Mouse (Mus musculus) midbrain, embryonic 15.5 days (tissue): ENCODE measurements around the gene Tshb. TPM values are rescaled to one million over a fixed set of nuclear protein-coding genes. Genes with fewer than 3 reads are reported as not detected.
A peak's percentile ranks its signal among the peaks of the same experiment; 100 is the strongest.

ENCODE experiments used
- ATAC-seq: fragments of 200-750 bp; cut with Nextera tagmentation; replicated peaks from 2 replicates; pipeline ENCODE4 v1.8.0; 2017; ENCODE audit warnings: moderate TSS enrichment
- H3K27ac ChIP-seq: fragments of 300-500 bp; sonication (generic); 2 replicates; pipeline ENCODE4 v1.5.1; 2015; ENCODE audit warnings: mild to moderate bottlenecking, inconsistent platforms
- H3K27me3 ChIP-seq: fragments of 300-500 bp; sonication (generic); replicated peaks from 2 replicates; pipeline ENCODE4 v1.6.1; 2015; ENCODE audit warnings: inconsistent platforms
- H3K36me3 ChIP-seq: fragments of 300-500 bp; sonication (generic); replicated peaks from 2 replicates; pipeline ENCODE4 v1.6.1; 2015; ENCODE audit warnings: inconsistent platforms
- H3K4me1 ChIP-seq: fragments of 300-500 bp; sonication (generic); 2 replicates; pipeline ENCODE4 v1.6.1; 2015; ENCODE audit warnings: inconsistent platforms
- H3K4me2 ChIP-seq: fragments of 300-500 bp; sonication (generic); 2 replicates; pipeline ENCODE4 v1.6.1; 2015; ENCODE audit warnings: inconsistent platforms, mild to moderate bottlenecking, moderate library complexity
- H3K4me3 ChIP-seq: fragments of 300-500 bp; sonication (generic); 2 replicates; pipeline ENCODE4 v1.5.1; 2015; ENCODE audit warnings: mild to moderate bottlenecking, inconsistent platforms
- H3K9ac ChIP-seq: fragments of 300-500 bp; sonication (generic); 2 replicates; pipeline ENCODE4 v1.6.1; 2015; ENCODE audit warnings: mild to moderate bottlenecking, inconsistent platforms
- H3K9me3 ChIP-seq: fragments of 300-500 bp; sonication (generic); 2 replicates; pipeline ENCODE4 v1.6.1; 2016; ENCODE audit warnings: inconsistent platforms
- WGBS: fragments of 180-500 bp; shearing (Covaris S2); methylation state at CpG from one replicate; pipeline ENCODE4 v1.1.7; 2015; ENCODE audit warnings: mixed read lengths; 5-methylcytosine and 5-hydroxymethylcytosine counted together
- polyA plus RNA-seq: library from polyadenylated mRNA; unstranded; fragments of >200 nt; fragmentation: Nextera tagmentation; extraction: Ambion mirVana; gene quantifications from 2 replicates; pipeline ENCODE4 v1.2.1, GENCODE M21; 2015

Gene Tshb
- 0.73 and 0.81 TPM in 2 replicates for polyA plus RNA-seq

DNA sequence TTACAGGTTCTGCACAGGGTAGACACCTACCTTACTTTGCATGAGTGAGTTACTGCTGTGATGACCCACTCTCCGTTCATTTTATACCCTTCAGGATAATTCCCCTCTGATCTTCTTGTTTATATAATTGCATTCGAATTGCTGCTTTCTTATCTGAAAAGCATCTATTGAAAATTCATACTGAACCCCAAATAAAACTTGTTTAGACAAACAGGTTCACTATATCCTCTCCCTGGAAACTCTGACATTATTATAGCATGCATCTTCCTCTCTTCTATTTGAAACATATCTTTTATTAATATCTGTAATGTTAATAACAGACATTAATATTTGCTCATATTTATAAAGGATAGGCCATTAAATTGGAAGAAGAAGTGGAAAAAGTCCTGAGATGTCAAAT is at the start of gene Tshb:
Gene Tshb (minus strand): TSS at position 101 of the 400 bp plus-strand sequence.
- ATAC-seq = no peak
- no peaks in the 10 kb centered on the region for H3K27me3 ChIP-seq
- no peaks in the 10 kb centered on the region for H3K9me3 ChIP-seq
- no peak within 1 kb of the TSS for H3K27ac ChIP-seq
- 79% methylated on average over 2 of the region's 2 CpGs for WGBS
- no peaks in the 10 kb centered on the region for H3K36me3 ChIP-seq
- no peak within 1 kb of the TSS for H3K4me2 ChIP-seq
- no peak within 1 kb of the TSS for H3K4me3 ChIP-seq
- no peak within 1 kb of the TSS for H3K9ac ChIP-seq
- no peaks in the 10 kb centered on the region for H3K4me1 ChIP-seq

DNA sequence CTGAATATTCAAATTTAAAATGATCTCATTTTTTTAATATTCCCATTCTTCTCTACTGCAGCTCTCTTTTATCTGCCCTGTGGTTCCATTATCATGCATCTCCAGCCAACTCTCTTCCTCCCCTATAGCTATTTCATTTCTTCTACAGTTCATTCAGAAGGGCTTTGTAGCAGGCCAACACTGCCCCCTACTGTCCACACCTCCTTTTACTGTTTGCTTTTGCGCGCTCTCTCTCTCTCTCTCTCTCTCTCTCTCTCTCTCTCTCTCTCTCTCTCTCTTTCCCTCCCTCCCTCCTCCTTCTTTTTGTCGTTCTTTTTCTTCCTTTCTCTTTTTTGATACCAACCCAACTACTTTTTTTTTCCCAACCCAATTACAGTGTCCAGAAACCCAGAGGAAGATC is 21.4 kb upstream of the Tshb start:
- no peak overlapping the region for H3K4me2 ChIP-seq
- WGBS = 4% methylated on average over 3 of the region's 3 CpGs
- no peak overlapping the region for H3K9ac ChIP-seq
- no peak overlapping the region for H3K27ac ChIP-seq
- H3K9me3 ChIP-seq = no peaks in the 10 kb centered on the region
- H3K4me3 ChIP-seq = no peak overlapping the region
- no peaks in the 10 kb centered on the region for H3K4me1 ChIP-seq
- H3K36me3 ChIP-seq = no peaks in the 10 kb centered on the region
- no peaks in the 10 kb centered on the region for H3K27me3 ChIP-seq
- no peak for ATAC-seq

DNA sequence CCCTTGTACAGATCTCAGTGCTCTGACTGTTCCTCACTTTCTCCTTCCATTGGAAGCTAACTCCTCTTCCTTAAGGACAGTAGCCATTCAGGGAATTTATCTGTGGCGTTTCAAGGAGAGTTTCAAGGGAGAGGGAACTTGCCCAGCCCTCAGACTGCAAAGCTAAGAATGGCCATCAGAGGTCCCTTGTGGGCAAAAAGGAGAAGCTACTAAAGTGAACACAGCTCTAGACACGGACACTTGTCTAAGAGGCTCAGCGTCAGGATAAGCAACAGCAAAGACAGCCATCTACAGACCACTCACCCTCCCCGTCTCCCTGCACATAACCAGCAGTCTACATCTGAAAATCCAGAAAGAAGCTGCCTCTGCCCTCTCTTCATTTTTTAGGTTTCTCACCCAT is 4.9 kb upstream of the Tshb start:
- 34% methylated on average over 4 of the region's 4 CpGs for WGBS

DNA sequence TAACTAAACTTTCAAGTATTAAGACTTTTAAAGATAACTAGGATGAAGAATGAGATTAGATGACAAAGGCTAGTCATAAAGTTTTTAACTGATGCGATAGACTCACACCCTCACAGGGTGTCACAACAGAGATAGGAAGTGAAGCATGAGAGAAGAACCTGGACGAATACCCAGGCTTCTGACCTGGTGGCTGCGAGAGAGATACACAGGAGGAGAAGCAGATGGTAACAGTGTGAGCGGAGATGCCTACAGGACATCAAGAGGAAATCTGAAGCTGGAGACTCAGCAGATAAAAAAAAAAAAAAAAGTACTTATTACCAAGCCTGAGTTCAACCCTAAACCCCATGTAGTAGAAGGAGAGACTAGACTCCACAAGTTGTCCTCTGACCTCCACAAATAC is 9.5 kb downstream of the Tshb start:
- no peaks in the 10 kb centered on the region for H3K4me1 ChIP-seq
- H3K36me3 ChIP-seq = no peaks in the 10 kb centered on the region
- H3K27me3 ChIP-seq = no peaks in the 10 kb centered on the region
- no peak overlapping the region for H3K9ac ChIP-seq
- no peak overlapping the region for H3K4me3 ChIP-seq
- no peak overlapping the region for H3K4me2 ChIP-seq
- WGBS = 94% methylated on average over 4 of the region's 4 CpGs
- no peak overlapping the region for H3K27ac ChIP-seq
- ATAC-seq = no peak
- no peaks in the 10 kb centered on the region for H3K9me3 ChIP-seq

More for the DNA sequence above, 4.9 kb upstream of the Tshb start:
- no peak overlapping the region for H3K4me2 ChIP-seq
- H3K9me3 ChIP-seq = no peaks in the 10 kb centered on the region
- H3K9ac ChIP-seq = no peak overlapping the region
- H3K27me3 ChIP-seq = no peaks in the 10 kb centered on the region
- ATAC-seq = no peak
- H3K4me1 ChIP-seq = no peaks in the 10 kb centered on the region
- H3K4me3 ChIP-seq = no peak overlapping the region
- H3K27ac ChIP-seq = no peak overlapping the region
- H3K36me3 ChIP-seq = no peaks in the 10 kb centered on the region

DNA sequence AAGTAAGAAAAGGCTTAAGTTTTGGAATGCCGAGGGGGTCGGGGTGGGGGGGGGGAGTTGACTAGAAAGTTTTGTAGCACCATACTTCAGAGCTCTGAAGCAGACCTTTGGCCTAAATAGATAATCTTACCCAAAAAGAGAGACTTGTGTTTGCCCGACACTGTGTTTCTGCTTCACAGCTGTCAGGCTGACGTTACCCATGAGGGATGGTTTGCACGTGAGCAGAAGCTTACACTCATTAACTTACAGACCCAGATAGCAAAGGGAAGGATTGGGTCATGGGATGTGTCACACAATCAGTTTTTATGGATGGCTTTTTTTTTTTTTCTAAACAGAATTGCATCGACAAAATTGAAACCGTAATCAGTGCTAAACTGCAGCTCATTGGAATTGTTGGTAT is 17.7 kb downstream of the Tshb start:
- Histone ChIP-seq H3K4me3 (no peak overlapping the region), H3K27me3 (no peaks in the 10 kb centered on the region), H3K27ac (no peak overlapping the region), H3K4me1 (peaks cover 21% of the 10 kb centered on the region), H3K9ac (no peak overlapping the region), H3K9me3 (no peaks in the 10 kb centered on the region), H3K36me3 (0 out of 2 replicates have a peak, but pooled peaks cover 8% of the 10 kb centered on the region), H3K4me2 (no peak overlapping the region)
- WGBS = 84% methylated on average over 7 of the region's 7 CpGs
- ATAC-seq = no peak

DNA sequence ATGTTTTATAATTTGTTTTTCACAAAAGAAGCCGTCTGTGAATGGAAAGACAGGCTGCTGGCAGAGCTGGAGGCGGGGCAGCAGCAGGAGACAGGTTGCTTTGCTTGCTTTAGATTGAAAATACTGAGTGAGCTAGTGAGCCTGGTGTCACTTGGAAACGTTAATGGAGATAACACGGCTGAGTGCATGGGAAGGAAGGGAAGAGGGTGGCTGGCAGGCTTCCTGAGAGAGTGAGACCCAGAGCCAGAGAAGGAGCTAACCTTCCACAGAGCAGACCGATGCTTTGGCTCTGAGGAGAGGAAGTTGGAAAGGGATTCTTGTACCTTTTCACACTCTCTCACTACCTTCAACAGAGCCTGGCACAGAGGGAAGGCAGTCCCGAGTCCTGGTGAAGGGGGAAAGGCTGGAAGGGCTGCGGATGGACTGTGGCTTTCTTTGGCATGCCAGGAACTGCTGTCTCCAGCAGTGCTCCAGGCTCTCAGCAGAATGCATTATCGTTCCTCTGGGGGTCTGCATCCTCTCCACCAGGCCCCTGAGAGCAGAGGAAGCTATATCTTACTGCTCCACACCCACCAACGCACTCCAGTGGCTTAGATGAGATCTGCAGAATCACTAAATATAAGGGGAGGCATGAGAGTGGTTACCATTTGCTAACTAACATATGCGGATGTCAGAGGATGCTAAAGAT is 18.7 kb downstream of the Tshb start:
- ATAC-seq = peak; percentile 85
- 31% methylated on average over 10 of the region's 10 CpGs for WGBS
- Histone ChIP-seq H3K9me3 (no peaks in the 10 kb centered on the region), H3K9ac (peak overlapping the region; percentile 4; the same call in 1 of the 2 replicates), H3K4me2 (no peak overlapping the region), H3K27me3 (no peaks in the 10 kb centered on the region), H3K27ac (peak overlapping the region; percentile 76), H3K36me3 (0 out of 2 replicates have a peak, but pooled peaks cover 12% of the 10 kb centered on the region), H3K4me1 (peaks cover 21% of the 10 kb centered on the region), H3K4me3 (no peak overlapping the region)

DNA sequence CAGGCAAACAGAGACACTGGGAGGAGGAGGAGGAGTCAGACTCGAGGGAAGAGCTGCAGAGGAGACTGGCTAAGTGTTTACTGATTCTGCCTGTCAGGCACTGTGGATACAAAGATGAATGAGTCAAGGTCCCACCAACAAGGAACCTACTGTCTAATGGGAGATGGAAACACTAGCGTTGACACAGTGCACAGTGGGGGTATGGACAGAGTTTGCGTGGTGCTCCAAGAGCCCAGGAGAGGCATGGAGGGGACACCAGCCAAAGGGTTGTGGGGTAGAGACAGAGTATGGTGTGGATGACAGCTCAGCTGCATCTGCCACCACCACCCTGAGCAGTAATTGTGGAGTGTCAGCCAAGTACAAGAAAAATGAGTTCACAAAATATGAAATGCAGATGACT is 20.1 kb downstream of the Tshb start:
- Histone ChIP-seq H3K9ac (no peak overlapping the region), H3K27me3 (no peaks in the 10 kb centered on the region), H3K36me3 (0 out of 2 replicates have a peak, but pooled peaks cover 13% of the 10 kb centered on the region), H3K9me3 (no peaks in the 10 kb centered on the region), H3K4me2 (no peak overlapping the region), H3K4me3 (no peak overlapping the region), H3K27ac (no peak overlapping the region), H3K4me1 (peaks cover 21% of the 10 kb centered on the region)
- 53% methylated on average over 3 of the region's 3 CpGs for WGBS
- ATAC-seq = no peak

DNA sequence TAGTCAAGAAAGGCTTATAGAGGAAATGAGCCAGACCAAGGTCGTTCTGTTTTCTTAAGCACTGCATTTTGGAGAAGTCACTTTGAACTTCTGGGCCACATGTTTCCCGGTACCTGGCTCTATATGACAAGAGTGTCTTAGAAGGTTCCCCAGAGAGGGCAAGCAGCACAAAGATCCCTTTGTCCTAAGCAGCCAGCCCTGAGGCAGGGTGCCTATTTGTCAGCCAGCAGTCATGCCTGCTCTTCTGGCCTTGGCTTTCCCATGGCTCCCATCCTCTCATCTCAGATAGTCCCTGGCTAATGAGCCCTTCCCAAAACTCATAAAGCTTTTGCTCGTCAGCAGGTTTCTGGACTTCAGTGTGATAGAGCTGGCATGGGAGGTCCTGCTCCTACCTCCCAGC is 22.3 kb downstream of the Tshb start:
- no peaks in the 10 kb centered on the region for H3K9me3 ChIP-seq
- H3K9ac ChIP-seq = no peak overlapping the region
- WGBS = 83% methylated on average over 3 of the region's 3 CpGs
- no peaks in the 10 kb centered on the region for H3K27me3 ChIP-seq
- H3K4me1 ChIP-seq = peaks cover 21% of the 10 kb centered on the region
- H3K4me3 ChIP-seq = no peak overlapping the region
- 0 out of 2 replicates have a peak, but pooled peaks cover 5% of the 10 kb centered on the region for H3K36me3 ChIP-seq
- H3K27ac ChIP-seq = no peak overlapping the region
- no peak for ATAC-seq
- no peak overlapping the region for H3K4me2 ChIP-seq

DNA sequence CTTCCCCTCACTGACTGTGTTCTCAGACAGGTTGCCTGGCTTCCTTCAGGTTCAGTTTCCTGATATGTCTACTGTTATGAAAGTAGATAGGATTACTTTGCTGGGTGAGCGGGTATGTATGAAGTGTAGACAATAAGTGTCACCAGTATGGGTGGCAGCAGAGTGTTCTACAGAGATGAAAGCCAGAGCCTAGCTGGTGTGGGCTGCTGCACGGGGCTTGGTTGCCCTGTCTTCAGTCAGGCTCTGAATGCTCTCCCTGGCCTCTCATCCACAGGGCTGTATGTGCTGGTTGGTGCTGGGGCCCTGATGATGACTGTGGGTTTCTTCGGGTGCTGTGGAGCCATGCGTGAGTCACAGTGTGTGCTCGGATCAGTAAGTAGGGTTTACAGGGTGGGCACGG is 25.5 kb downstream of the Tshb start:
- WGBS = 86% methylated on average over 6 of the region's 6 CpGs
- H3K9ac ChIP-seq = no peak overlapping the region
- no peaks in the 10 kb centered on the region for H3K27me3 ChIP-seq
- no peak overlapping the region for H3K4me3 ChIP-seq
- H3K4me2 ChIP-seq = no peak overlapping the region
- H3K36me3 ChIP-seq = 0 out of 2 replicates have a peak, but pooled peaks cover 5% of the 10 kb centered on the region
- H3K4me1 ChIP-seq = no peaks in the 10 kb centered on the region
- no peaks in the 10 kb centered on the region for H3K9me3 ChIP-seq
- no peak for ATAC-seq
- no peak overlapping the region for H3K27ac ChIP-seq

DNA sequence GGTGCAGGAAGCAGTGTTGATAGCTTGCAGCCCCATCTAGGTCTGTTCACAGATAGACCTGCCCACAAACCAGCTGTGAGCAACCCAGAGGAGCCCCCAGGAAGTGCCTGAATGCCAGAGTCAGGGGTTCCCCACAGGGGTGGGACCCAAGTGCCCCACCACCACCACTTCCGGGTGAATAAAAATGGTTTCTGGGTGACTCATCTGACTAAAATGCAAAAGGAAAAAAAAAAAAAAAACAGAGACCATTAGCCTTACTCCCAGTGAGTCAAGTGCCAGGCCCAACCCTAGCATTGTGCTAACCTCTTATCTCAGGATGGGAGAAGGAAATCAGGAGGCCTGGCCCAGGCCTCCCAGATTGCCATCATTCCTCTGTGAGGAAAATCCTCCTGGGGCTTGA is 26.7 kb downstream of the Tshb start:
- Histone ChIP-seq H3K9ac (no peak overlapping the region), H3K27ac (no peak overlapping the region), H3K4me1 (no peaks in the 10 kb centered on the region), H3K4me3 (no peak overlapping the region), H3K9me3 (no peaks in the 10 kb centered on the region), H3K4me2 (no peak overlapping the region), H3K27me3 (no peaks in the 10 kb centered on the region), H3K36me3 (0 out of 2 replicates have a peak, but pooled peaks cover 5% of the 10 kb centered on the region)
- ATAC-seq = no peak
- WGBS = 48% methylated on average over 1 of the region's 1 CpGs

DNA sequence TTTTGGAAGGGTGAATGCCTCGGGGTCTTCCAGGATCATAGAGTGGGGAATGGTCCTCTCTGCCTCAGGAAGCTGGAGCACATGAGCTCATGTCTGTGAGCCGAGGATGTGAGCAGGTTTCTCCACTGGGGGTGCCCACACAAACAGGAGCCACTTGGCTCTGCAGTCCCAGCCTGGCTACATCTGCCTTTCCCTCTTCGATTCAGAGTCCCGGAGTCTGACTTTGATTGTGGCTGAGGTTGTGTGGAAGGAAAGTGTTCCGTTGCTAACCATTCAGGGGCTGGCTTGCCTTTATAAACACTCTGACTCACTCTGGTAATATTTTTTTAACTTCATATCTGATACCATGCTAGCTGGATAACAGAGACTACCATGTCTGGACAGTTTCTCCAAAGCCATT is 30.1 kb downstream of the Tshb start:
- peaks cover 7% of the 10 kb centered on the region for H3K4me1 ChIP-seq
- ATAC-seq = no peak
- WGBS = 87% methylated on average over 5 of the region's 5 CpGs

DNA sequence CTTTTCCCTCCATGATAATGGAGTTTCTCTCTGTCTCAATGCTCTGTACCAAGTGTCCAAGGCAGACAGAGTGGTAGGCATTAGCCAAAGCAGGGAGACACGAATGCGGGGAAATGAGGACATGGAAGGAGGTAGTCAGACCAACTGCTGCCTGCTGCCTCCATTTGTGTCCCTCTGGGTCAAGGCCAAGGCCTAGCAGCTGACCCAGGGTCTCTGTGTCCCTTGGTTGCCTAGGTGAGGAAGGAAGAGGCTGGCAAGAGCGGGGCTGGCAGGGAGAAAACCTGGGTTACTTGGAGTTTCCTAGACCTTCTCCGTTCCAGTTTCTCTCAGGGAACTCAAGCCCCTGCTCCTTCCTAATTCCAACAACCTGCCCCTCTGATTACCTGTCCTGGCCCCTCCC is 30.5 kb downstream of the Tshb start:
- Histone ChIP-seq H3K36me3 (0 out of 2 replicates have a peak, but pooled peaks cover 3% of the 10 kb centered on the region), H3K4me1 (peaks cover 8% of the 10 kb centered on the region), H3K4me2 (no peak overlapping the region), H3K27me3 (no peaks in the 10 kb centered on the region), H3K4me3 (no peak overlapping the region), H3K27ac (no peak overlapping the region), H3K9ac (no peak overlapping the region), H3K9me3 (no peaks in the 10 kb centered on the region)
- ATAC-seq = no peak
- WGBS = 93% methylated on average over 4 of the region's 4 CpGs

More for the DNA sequence above, 30.1 kb downstream of the Tshb start:
- Histone ChIP-seq H3K36me3 (0 out of 2 replicates have a peak, but pooled peaks cover 3% of the 10 kb centered on the region), H3K9ac (no peak overlapping the region), H3K9me3 (no peaks in the 10 kb centered on the region), H3K27ac (no peak overlapping the region), H3K4me2 (no peak overlapping the region), H3K4me3 (no peak overlapping the region), H3K27me3 (no peaks in the 10 kb centered on the region)

DNA sequence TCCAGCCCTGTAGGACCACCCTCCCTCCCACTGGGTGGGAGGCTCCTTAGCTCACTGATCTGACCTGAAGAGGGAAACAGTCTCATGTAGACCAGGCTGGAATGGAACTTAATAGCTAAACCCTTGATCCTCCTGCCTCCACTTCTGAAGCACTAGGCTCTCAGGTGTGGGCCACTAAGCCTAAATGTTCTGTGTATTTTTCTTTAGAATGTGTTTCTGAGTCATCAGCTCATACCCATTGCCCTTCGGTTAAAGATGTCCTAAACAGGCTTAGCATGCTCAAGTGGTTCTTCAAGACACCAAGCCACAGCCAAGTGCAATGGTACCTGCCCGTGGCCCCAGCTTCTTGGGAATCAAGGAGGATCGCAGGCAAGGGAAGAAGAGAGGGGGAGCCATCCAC is 31.0 kb downstream of the Tshb start:
- Histone ChIP-seq H3K4me3 (no peak overlapping the region), H3K9ac (no peak overlapping the region), H3K4me1 (peaks cover 11% of the 10 kb centered on the region), H3K27me3 (no peaks in the 10 kb centered on the region), H3K27ac (no peak overlapping the region), H3K9me3 (no peaks in the 10 kb centered on the region), H3K4me2 (no peak overlapping the region), H3K36me3 (0 out of 2 replicates have a peak, but pooled peaks cover 3% of the 10 kb centered on the region)
- no peak for ATAC-seq
- WGBS = 92% methylated on average over 3 of the region's 3 CpGs
